Mouse (Mus musculus): ENCODE measurements around the gene Atp8a2. TPM values are rescaled to one million over a fixed set of nuclear protein-coding genes. Genes with fewer than 3 reads are reported as not detected.

Atp8a2 gene
- total and polyA plus RNA-seq, 2 experiments from 2014 or later: 5.2 to 115 TPM

- Histone ChIP-seq H3K27ac (ENCODE audit: low read depth) (no peak overlapping the region), H3K36me3 (replicated peaks; ENCODE audit: control insufficient read depth, insufficient read depth, low read length) (no peaks in the 10 kb centered on the region), H3K4me1 (ENCODE audit: control insufficient read depth, insufficient read depth) (no peaks in the 10 kb centered on the region), H3K27me3 (ENCODE audit: control insufficient read depth, insufficient read depth, low read length) (no peaks in the 10 kb centered on the region), H3K4me3 (ENCODE audit: low read depth, low read length) (no peak overlapping the region), H3K4me2 (ENCODE audit: low read depth, low read length) (no peak overlapping the region), H3K9me3 (replicated peaks; ENCODE audit: control insufficient read depth, low read length) (no peaks in the 10 kb centered on the region), H3K9ac (replicated peaks; ENCODE audit: low read depth, low read length) (no peak overlapping the region)
- ATAC-seq (ENCODE audit: insufficient read depth, low read depth) (no peak), DNase-seq (ENCODE audit: low spot score) (no peak)
- TF ChIP-seq CTCF (IDR thresholded peaks at IDR 0.05; ENCODE audit: low read depth): no peak
- no peak for TF ChIP-seq EP300 (IDR thresholded peaks at IDR 0.05; ENCODE audit: low read depth)
- WGBS: 58% methylated on average over 9 of the region's 9 CpGs
Observed at GRCm38 (mm10) chr14:59960214-59960890, 236.6 kb downstream of the Atp8a2 start.

DNA sequence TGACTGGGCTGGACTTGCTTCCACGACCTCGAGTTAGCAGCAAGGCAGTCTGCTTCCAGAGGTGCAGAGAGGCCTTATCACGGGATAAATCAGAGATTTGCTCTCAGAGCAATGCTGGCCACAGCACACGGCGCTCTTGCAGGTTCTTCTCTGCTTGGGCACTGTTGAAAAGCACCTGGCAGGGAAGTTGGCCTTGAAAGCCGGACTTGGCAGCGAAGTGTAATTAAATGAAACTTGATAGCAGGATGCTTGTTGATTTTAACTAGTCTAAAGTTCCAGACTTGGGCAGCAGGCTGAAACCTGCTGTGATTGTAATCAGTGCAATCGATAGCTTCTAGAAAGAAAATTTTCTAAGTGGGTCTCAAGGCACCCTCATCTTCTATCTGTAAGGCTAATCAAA lies 237.3 kb downstream of the Atp8a2 start:
- H3K4me3 ChIP-seq (ENCODE audit: low read depth, low read length): no peak overlapping the region
- no peaks in the 10 kb centered on the region for H3K9me3 ChIP-seq (replicated peaks; ENCODE audit: control insufficient read depth, low read length)
- no peak for TF ChIP-seq EP300 (IDR thresholded peaks at IDR 0.05; ENCODE audit: low read depth)
- no peak for TF ChIP-seq CTCF (IDR thresholded peaks at IDR 0.05; ENCODE audit: low read depth)
- H3K36me3 ChIP-seq (replicated peaks; ENCODE audit: control insufficient read depth, insufficient read depth, low read length): no peaks in the 10 kb centered on the region
- no peaks in the 10 kb centered on the region for H3K27me3 ChIP-seq (ENCODE audit: control insufficient read depth, insufficient read depth, low read length)
- 41% methylated on average over 8 of the region's 8 CpGs for WGBS
- H3K9ac ChIP-seq (replicated peaks; ENCODE audit: low read depth, low read length): no peak overlapping the region
- H3K4me1 ChIP-seq (ENCODE audit: control insufficient read depth, insufficient read depth): no peaks in the 10 kb centered on the region
- ATAC-seq (ENCODE audit: insufficient read depth, low read depth): no peak
- no peak overlapping the region for H3K4me2 ChIP-seq (ENCODE audit: low read depth, low read length)
- no peak overlapping the region for H3K27ac ChIP-seq (ENCODE audit: low read depth)
- no peak for DNase-seq (ENCODE audit: low spot score)

- DNase-seq (ENCODE audit: low spot score) (no peak), ATAC-seq (ENCODE audit: insufficient read depth, low read depth) (no peak; the same call in 1 of the 2 replicates)
- WGBS: 8% methylated on average over 5 of the region's 5 CpGs
- H3K9me3 ChIP-seq (replicated peaks; ENCODE audit: control insufficient read depth, low read length): no peaks in the 10 kb centered on the region
- TF ChIP-seq EP300 (IDR thresholded peaks at IDR 0.05; ENCODE audit: low read depth) (no peak), CTCF (IDR thresholded peaks at IDR 0.05; ENCODE audit: low read depth) (no peak)
- H3K9ac ChIP-seq (replicated peaks; ENCODE audit: low read depth, low read length): no peak overlapping the region
- no peaks in the 10 kb centered on the region for H3K4me1 ChIP-seq (ENCODE audit: control insufficient read depth, insufficient read depth)
- no peak overlapping the region for H3K27ac ChIP-seq (ENCODE audit: low read depth)
- no peak overlapping the region for H3K4me3 ChIP-seq (ENCODE audit: low read depth, low read length)
- no peaks in the 10 kb centered on the region for H3K27me3 ChIP-seq (ENCODE audit: control insufficient read depth, insufficient read depth, low read length)
- no peaks in the 10 kb centered on the region for H3K36me3 ChIP-seq (replicated peaks; ENCODE audit: control insufficient read depth, insufficient read depth, low read length)
- H3K4me2 ChIP-seq (ENCODE audit: low read depth, low read length): no peak overlapping the region
Observed at GRCm38 (mm10) chr14:59949983-59950382, 247.0 kb downstream of the Atp8a2 start.

- DNase-seq (ENCODE audit: low spot score) (peak; percentile 77), ATAC-seq (ENCODE audit: insufficient read depth, low read depth) (peak; percentile 79)
- H3K9ac ChIP-seq (replicated peaks; ENCODE audit: low read depth, low read length): no peak overlapping the region
- H3K27ac ChIP-seq (ENCODE audit: low read depth): no peak overlapping the region
- WGBS: 24% methylated on average over 7 of the region's 7 CpGs
- H3K4me2 ChIP-seq (ENCODE audit: low read depth, low read length): no peak overlapping the region
- no peaks in the 10 kb centered on the region for H3K9me3 ChIP-seq (replicated peaks; ENCODE audit: control insufficient read depth, low read length)
- no peaks in the 10 kb centered on the region for H3K27me3 ChIP-seq (ENCODE audit: control insufficient read depth, insufficient read depth, low read length)
- no peak overlapping the region for H3K4me3 ChIP-seq (ENCODE audit: low read depth, low read length)
- H3K36me3 ChIP-seq (replicated peaks; ENCODE audit: control insufficient read depth, insufficient read depth, low read length): no peaks in the 10 kb centered on the region
- no peaks in the 10 kb centered on the region for H3K4me1 ChIP-seq (ENCODE audit: control insufficient read depth, insufficient read depth)
- TF ChIP-seq EP300 (IDR thresholded peaks at IDR 0.05; ENCODE audit: low read depth): no peak
- peak; percentile 92 for TF ChIP-seq CTCF (IDR thresholded peaks at IDR 0.05; ENCODE audit: low read depth)
Observed at GRCm38 (mm10) chr14:59942864-59943611, 253.9 kb downstream of the Atp8a2 start.

- H3K4me2 ChIP-seq (ENCODE audit: low read depth, low read length): no peak overlapping the region
- H3K4me1 ChIP-seq (ENCODE audit: control insufficient read depth, insufficient read depth): no peaks in the 10 kb centered on the region
- no peak overlapping the region for H3K4me3 ChIP-seq (ENCODE audit: low read depth, low read length)
- no peaks in the 10 kb centered on the region for H3K27me3 ChIP-seq (ENCODE audit: control insufficient read depth, insufficient read depth, low read length)
- no peak overlapping the region for H3K27ac ChIP-seq (ENCODE audit: low read depth)
- no peak overlapping the region for H3K9ac ChIP-seq (replicated peaks; ENCODE audit: low read depth, low read length)
- 29% methylated on average over 2 of the region's 2 CpGs for WGBS
- DNase-seq (ENCODE audit: low spot score) (no peak), ATAC-seq (ENCODE audit: insufficient read depth, low read depth) (no peak)
- no peak for TF ChIP-seq EP300 (IDR thresholded peaks at IDR 0.05; ENCODE audit: low read depth)
- TF ChIP-seq CTCF (IDR thresholded peaks at IDR 0.05; ENCODE audit: low read depth): no peak
- H3K36me3 ChIP-seq (replicated peaks; ENCODE audit: control insufficient read depth, insufficient read depth, low read length): no peaks in the 10 kb centered on the region
- no peaks in the 10 kb centered on the region for H3K9me3 ChIP-seq (replicated peaks; ENCODE audit: control insufficient read depth, low read length)
Observed at GRCm38 (mm10) chr14:59942199-59942598, 254.8 kb downstream of the Atp8a2 start.

Measured in heart, postnatal 0 days (tissue).